Mouse (Mus musculus) frontal cortex, adult 2 months (tissue): ENCODE data around the gene Coro1c. TPM values are rescaled to one million over a fixed set of nuclear protein-coding genes. Genes with fewer than 3 reads are reported as not detected.

Source experiments
- DNase-seq, 2 experiments: peaks; one replicate each; pipeline ENCODE4 v3.0.0; 2022; ENCODE audit warnings: low spot score in 1 of 2; ENCODE audit errors: extremely low spot score in 1 of 2
- polyA plus RNA-seq: library from polyadenylated mRNA; depleted of rRNA; stranded (reverse); fragments of >200 nt; gene quantifications from 2 replicates; pipeline ENCODE4 v1.2.3, GENCODE M21; 2012; rRNA removed

The Coro1c gene
- polyA plus RNA-seq, 1 experiment: 74.9 TPM

DNA sequence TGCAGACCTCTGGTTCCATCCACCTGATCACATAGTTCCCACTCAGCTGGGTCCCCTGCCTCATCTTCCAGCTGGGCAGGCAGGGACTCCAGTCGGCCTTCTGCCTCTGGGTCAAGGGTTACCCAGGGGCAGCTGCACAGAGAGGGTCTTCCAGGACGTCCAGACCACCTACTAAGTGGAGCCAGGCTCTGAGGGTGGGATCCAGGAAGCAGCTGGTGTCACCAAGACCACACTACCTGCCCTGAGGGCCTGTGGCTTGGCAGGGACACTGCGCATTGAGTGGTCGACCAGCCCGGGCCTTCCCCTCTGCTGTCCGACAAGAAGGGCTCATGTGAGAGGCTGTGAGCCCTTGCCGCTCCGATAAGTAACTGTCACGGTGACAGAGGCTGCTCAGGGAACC lies 100.8 kb downstream of the Coro1c start:
- DNase-seq: no peak

DNA sequence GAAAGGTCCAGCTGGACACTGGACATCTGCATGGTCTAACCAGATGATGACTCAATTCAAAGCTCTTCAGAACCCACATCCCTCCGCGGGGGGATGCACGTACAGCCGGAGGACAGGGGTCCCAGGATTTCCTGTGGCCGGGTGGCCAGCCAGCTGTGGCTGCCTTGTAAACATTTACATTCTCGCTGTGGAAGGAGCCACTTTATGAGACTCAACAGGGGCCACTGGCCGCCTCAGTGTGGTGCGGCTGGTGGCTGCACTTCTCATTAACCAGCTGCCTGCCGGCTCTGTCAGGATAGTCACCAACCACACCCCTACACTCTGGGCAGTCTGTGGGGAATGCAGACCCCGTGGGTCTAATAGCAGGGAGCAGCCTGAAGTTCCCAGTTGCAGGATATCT lies 102.1 kb downstream of the Coro1c start:
- DNase-seq: no peak

DNA sequence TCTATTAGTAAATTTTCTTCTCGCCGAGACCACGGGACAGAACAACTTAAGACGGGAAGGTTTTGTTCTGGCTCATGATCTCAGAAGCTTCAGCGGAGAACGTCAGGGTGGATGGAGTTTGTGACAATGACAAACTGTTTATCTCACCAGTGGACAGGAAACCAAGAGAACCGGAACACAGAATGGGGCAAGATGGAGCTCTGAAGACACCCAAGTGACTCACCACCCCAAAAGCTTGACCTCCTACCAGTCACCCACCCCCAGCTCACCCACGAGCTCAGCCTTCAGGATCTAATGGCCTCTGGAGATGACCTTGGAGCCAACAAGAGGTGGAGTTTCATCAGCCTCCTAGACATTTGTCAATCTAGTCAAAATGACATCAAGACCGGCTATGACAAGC lies 103.3 kb downstream of the Coro1c start:
- DNase-seq: no peak

DNA sequence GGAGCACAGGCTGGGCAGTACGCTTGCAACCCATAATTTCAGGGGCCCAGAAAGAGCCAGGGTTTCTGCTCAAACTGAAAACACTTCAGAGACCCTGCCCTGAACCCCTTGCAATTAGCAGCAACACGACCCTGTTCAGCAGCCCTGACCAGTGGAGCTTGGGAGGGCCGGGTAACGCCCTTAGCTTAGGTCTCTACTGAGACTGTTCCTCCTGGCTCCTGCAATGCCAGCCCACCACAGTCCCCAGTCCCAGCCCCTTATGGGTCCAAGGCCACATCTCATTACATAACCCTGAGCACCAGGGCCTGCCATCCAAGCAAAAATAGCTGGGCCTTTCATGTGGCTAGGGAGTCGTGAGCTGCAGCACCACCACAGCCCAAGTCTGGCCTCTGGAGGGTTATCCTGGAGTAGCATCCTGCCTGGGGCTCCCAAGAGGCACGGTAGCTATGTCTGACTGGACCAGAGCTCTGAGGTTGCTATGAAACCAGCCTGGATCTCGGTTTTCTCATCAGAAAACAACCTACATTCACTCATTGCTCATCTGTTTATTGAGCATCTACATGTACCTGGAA lies 104.1 kb downstream of the Coro1c start:
- DNase-seq: no peak

DNA sequence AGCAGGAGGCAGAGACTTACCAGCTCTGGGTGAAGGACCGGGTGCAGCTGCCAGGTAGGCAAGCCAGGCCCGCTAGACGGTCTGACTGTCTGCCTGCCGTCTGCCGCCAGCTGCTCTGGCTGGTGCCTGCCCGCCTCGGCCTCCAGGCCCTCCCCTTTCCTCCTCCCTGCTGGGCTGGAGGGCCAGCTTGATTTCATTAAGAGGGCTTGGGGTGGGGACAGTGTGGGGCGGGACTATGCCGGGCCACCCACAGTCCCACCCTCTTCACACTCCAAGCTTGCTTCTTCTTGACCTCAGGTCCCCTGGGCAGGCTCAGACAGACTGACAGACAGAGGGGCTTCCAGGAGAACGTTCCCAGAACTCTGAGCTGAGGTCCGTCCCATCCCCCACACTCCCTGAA lies 108.3 kb downstream of the Coro1c start, which contains the start of gene Tmem119:
Tmem119 (minus strand) TSS at position 237 of the 400 bp plus-strand sequence.
- DNase-seq: no peak

DNA sequence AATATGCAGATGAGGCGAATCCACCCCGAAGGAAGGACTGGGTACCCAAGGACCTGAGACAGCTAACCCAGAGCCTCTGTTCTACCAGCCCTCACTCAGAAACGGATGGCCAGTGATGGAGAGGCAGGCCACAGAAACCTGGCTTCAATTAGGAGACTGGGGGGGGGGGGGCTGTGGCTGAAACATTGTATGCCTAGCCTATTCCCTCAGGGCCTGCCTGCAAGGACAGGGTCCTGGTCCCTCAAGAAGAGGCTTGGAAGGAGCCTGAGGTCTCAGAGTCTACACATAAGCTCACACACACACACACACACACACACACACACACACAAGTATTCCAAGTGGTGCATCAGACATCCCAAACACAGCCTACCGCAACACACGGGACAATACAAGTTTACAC lies 108.9 kb downstream of the Coro1c start:
- DNase-seq: no peak

DNA sequence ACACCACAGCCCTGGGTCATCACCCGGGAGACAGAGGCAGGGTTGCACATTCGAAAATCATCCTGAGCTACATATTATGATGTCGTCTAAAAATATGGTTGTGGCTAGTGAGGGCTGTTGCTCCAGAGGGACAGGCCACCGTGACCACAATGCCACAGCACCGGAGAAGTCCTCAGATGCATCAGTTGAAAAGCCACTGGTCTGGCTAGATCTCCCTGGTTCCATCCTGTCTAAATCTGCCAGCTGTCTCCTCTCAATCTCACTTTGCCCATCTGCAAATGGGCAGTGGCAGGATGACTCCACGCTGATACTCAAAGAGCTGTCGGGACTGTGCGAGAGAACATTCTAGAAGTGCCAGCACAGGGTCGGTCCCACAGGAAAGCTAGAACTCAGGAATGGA lies 110.0 kb downstream of the Coro1c start:
- DNase-seq: no peak

DNA sequence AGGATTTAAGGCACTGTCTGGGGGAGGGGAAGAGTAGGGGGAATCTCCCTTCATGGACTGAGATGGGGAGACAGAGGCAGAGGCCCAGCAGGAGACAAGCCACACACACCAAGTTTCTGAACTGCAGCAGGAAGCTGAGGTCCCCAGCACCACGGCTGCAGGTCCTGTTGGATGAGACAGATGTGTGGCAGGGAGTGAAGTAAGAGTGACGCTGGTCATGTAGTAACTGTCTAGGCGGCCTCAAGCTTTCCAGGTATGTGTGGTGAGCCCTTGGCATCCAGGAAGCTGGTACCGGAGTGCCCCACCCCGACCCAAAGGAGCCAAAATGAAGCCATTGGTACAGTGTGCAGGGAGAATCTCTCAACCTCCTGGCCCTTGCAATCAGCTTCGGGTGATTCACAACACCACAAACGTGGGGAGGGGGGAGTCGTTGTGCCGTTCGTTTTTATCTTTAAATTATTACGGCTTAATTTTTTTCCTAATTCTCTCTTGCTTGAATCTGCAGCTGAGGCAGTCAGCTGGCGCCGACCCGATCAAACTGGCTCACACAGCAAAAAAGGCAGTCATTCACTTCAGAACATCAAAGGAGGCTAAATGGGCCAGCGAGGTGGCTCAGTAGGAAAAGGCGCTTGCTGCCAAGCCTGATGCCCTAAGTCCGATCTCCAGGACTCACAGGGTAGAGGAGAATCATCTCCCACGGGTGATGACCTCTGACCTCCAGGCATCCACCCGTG lies 111.2 kb downstream of the Coro1c start:
- DNase-seq: no peak

DNA sequence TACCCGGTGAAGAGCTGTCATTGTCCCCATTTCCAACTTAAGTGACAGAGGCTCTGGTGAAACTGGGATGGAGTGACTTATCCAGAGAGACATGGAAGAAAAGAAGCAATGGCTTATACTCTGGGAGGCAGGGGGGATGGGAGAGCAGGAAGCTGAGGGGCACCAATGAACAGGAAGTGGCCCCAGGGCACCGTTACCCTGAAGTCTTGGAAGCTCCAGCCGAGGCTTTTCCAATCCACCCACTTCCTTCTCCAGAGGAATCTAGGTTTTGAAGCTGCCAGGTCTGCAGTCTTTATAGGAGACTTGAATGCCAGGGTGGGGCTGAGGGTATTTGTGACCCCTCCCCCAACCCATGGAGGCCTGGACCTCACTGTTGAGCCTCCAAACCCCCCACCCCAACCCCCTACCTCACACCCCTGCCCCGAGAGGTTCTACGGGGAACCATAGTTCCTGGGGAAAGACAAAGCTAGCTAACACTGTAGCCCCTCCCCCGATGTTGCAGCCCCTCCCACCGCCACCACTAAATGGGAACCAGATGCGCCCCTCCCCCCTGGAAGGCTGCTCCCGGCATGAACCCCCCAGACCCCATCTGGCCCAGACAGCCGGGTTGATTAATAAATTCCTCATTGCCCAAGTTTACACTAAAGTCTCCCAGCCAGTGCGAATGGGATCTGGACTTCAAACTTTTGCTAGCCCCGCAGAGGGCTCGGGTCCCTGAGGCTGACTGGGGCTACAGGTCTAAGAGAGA lies 112.0 kb downstream of the Coro1c start:
- DNase-seq: no peak

Other genes starting within 250 kb of the Coro1c start
- gene 1700069L16Rik, start 184.0 kb downstream of the Coro1c start, polyA plus RNA-seq: not detected in 2 replicates
- gene Ficd, start 173.0 kb downstream of the Coro1c start, polyA plus RNA-seq: 9.4 and 9.5 TPM in 2 replicates
- 39.0 and 44.1 TPM in 2 replicates for gene Sart3, start 136.2 kb downstream of the Coro1c start, polyA plus RNA-seq
- 202 and 208 TPM in 2 replicates for gene Iscu, start 136.0 kb downstream of the Coro1c start, polyA plus RNA-seq
- 17.6 and 22.6 TPM in 2 replicates for gene Tmem119, start 108.2 kb downstream of the Coro1c start, polyA plus RNA-seq
- 34.0 and 40.3 TPM in 2 replicates for gene Selplg, start 76.1 kb downstream of the Coro1c start, polyA plus RNA-seq
- gene Ssh1, start 85.1 kb upstream of the Coro1c start, polyA plus RNA-seq: 12.1 and 12.5 TPM in 2 replicates
- gene Dao, start 94.9 kb upstream of the Coro1c start, polyA plus RNA-seq: 0.15 and 0.18 TPM in 2 replicates
- 31.5 and 34.5 TPM in 2 replicates for gene Usp30, start 156.7 kb upstream of the Coro1c start, polyA plus RNA-seq
- 105 and 113 TPM in 2 replicates for gene Svop, start 182.8 kb upstream of the Coro1c start, polyA plus RNA-seq
- gene Alkbh2, start 219.5 kb upstream of the Coro1c start, polyA plus RNA-seq: 8.7 and 10.0 TPM in 2 replicates
- 5.4 and 5.9 TPM in 2 replicates for gene Ung, start 221.6 kb upstream of the Coro1c start, polyA plus RNA-seq
- 3.3 and 3.7 TPM in 2 replicates for gene Acacb, start 237.8 kb upstream of the Coro1c start, polyA plus RNA-seq